Mouse (Mus musculus) layer of hippocampus, adult 8-10 months (tissue): ENCODE results near the gene Psmb10. TPM values are rescaled to one million over a fixed set of nuclear protein-coding genes. Genes with fewer than 3 reads are reported as not detected.

Experiments used
- microRNA-seq, 2 experiments: library from miRNA; unstranded; fragments of <30 nt; microRNA quantifications; one replicate each; pipeline ENCODE4 v1.2.0; 2022
- total RNA-seq, 4 experiments: library from RNA; stranded (reverse); gene quantifications; 2 replicates each; pipeline ENCODE4 v1.2.4; 2022

Gene Psmb10
- total RNA-seq, 4 experiments from 2014 or later: 59.9 to 90.3 (median 75.5) TPM

Small RNA genes lying within 50 kb of the gene (microRNA-seq; reads per million reads assigned to microRNA genes)
- gene Mir7074: 0 to 0.25 reads per million in 2 experiments

Other genes with a start within 250 kb of the Psmb10 start
- 10 to 100 TPM; 42.1 to 47.0 (median 43.1) TPM for gene Acd, start 237.3 kb downstream of the Psmb10 start, total RNA-seq
- 10 to 100 TPM; 29.4 to 33.7 (median 32.5) TPM for gene Pard6a, start 237.3 kb downstream of the Psmb10 start, total RNA-seq
- under 1 TPM; 0.41 to 0.78 (median 0.45) TPM for gene 4933405L10Rik, start 230.8 kb downstream of the Psmb10 start, total RNA-seq
- 10 to 100 TPM; 10.7 to 11.7 (median 11.0) TPM for gene Enkd1, start 230.2 kb downstream of the Psmb10 start, total RNA-seq
- 10 to 100 TPM; 17.8 to 21.3 (median 19.8) TPM for gene Gfod2, start 179.8 kb downstream of the Psmb10 start, total RNA-seq
- 10 to 100 TPM; 24.0 to 28.4 (median 26.2) TPM for gene Ranbp10, start 111.1 kb downstream of the Psmb10 start, total RNA-seq
- under 1 TPM in 3 of 4 experiments, not detected in 1; 0.18 to 0.49 (median 0.31) TPM for gene Tsnaxip1, start 110.7 kb downstream of the Psmb10 start, total RNA-seq
- 10 to 100 TPM; 11.6 to 18.5 (median 14.0) TPM for gene Cenpt, start 85.2 kb downstream of the Psmb10 start, total RNA-seq
- 10 to 100 TPM; 36.4 to 39.7 (median 38.3) TPM for gene Thap11, start 83.3 kb downstream of the Psmb10 start, total RNA-seq
- 10 to 100 TPM; 12.8 to 36.2 (median 22.6) TPM for gene Nutf2, start 77.9 kb downstream of the Psmb10 start, total RNA-seq
- 10 to 100 TPM; 65.0 to 72.8 (median 69.3) TPM for gene Edc4, start 57.6 kb downstream of the Psmb10 start, total RNA-seq
- gene Nrn1l, start 44.9 kb downstream of the Psmb10 start, total RNA-seq: 1 to 10 TPM in 2 of 4 experiments, under 1 TPM in 1, not detected in 1; 0.92 to 2.9 (median 2.7) TPM
- 1 to 10 TPM; 7.5 to 9.6 (median 9.1) TPM for gene Pskh1, start 38.0 kb downstream of the Psmb10 start, total RNA-seq
- gene Ctrl, start 4.6 kb downstream of the Psmb10 start, total RNA-seq: 1 to 10 TPM in 1 of 4 experiments, under 1 TPM in 3; 0.74 to 2.0 (median 0.82) TPM
- gene Lcat, start 4.9 kb upstream of the Psmb10 start, total RNA-seq: 10 to 100 TPM; 30.9 to 47.5 (median 35.4) TPM
- gene Slc12a4, start 27.7 kb upstream of the Psmb10 start, total RNA-seq: 10 to 100 TPM; 19.4 to 24.7 (median 22.1) TPM
- not detected for gene Dpep3, start 41.0 kb upstream of the Psmb10 start, total RNA-seq
- 10 to 100 TPM; 20.5 to 23.4 (median 21.8) TPM for gene Dus2, start 52.9 kb upstream of the Psmb10 start, total RNA-seq
- gene Dpep2nb, start 67.5 kb upstream of the Psmb10 start, total RNA-seq: not detected
- 10 to 100 TPM; 12.9 to 15.3 (median 13.6) TPM for gene Ddx28, start 73.4 kb upstream of the Psmb10 start, total RNA-seq
- 10 to 100 TPM; 13.0 to 14.3 (median 14.0) TPM for gene Nfatc3, start 120.4 kb upstream of the Psmb10 start, total RNA-seq
- gene Esrp2, start 198.5 kb upstream of the Psmb10 start, total RNA-seq: under 1 TPM in 2 of 4 experiments, not detected in 2; 0.09 to 0.43 TPM
- 10 to 100 TPM; 28.2 to 36.0 (median 29.8) TPM for gene Pla2g15, start 212.0 kb upstream of the Psmb10 start, total RNA-seq
- gene Slc7a6, start 230.4 kb upstream of the Psmb10 start, total RNA-seq: 10 to 100 TPM; 22.3 to 31.9 (median 27.5) TPM